Mouse (Mus musculus): ENCODE results near the gene Pde12. TPM values are rescaled to one million over a fixed set of nuclear protein-coding genes. Genes with fewer than 3 reads are reported as not detected.
"Not testable (repeated sequence)": the region's sequence is repeated elsewhere in the genome, so short reads cannot be mapped to it uniquely, and the experiment has no call there.

Gene Pde12
- 4.0 and 6.2 TPM in 2 replicates for polyA plus RNA-seq (2012; rRNA removed)

- Histone ChIP-seq H3K27me3 (ENCODE audit: control insufficient read depth, insufficient read depth, low read length) (no peaks in the 10 kb centered on the region), H3K4me1 (ENCODE audit: control insufficient read depth, insufficient read depth, insufficient read length) (peaks cover 2% of the 10 kb centered on the region; the same call in 1 of the 2 replicates), H3K36me3 (ENCODE audit: control insufficient read depth, insufficient read depth, low read length) (peaks cover 3% of the 10 kb centered on the region), H3K4me3 (ENCODE audit: extremely low read depth, insufficient read depth, insufficient read length) (peak within 1 kb of the TSS; percentile 99), H3K27ac (ENCODE audit: insufficient read depth, low read length) (peak within 1 kb of the TSS; percentile 95)
- peak; percentile 74 to 87 for DNase-seq (ENCODE audit: low read depth in 1 of 2, low spot score in 2 of 2)
- under 1% methylated on average over 70 of the region's 70 CpGs for whole genome bisulfite sequencing
- TF ChIP-seq CTCF (IDR thresholded peaks at IDR 0.05; ENCODE audit: extremely low read depth, insufficient read depth, insufficient read length, insufficient replicate concordance) (no peak), POLR2A (IDR thresholded peaks at IDR 0.05; ENCODE audit: low read depth, low read length) (peak; percentile 64)
Observed at GRCm38 (mm10) chr14:26669292-26670073, at the start of gene Pde12. TSS of gene Pde12 (minus strand) at chr14:26669883.

- not testable (repeated sequence) for H3K4me3 ChIP-seq (ENCODE audit: extremely low read depth, insufficient read depth, insufficient read length); H3K27me3 ChIP-seq (ENCODE audit: control insufficient read depth, insufficient read depth, low read length); DNase-seq (ENCODE audit: low read depth in 1 of 2, low spot score in 2 of 2); H3K27ac ChIP-seq (ENCODE audit: insufficient read depth, low read length); H3K4me1 ChIP-seq (ENCODE audit: control insufficient read depth, insufficient read depth, insufficient read length); H3K36me3 ChIP-seq (ENCODE audit: control insufficient read depth, insufficient read depth, low read length)
- WGBS, result 90% methylated on average over 5 of the region's 5 CpGs
Observed at GRCm38 (mm10) chr14:26705246-26705645, 35.6 kb upstream of the Pde12 start.

- peak in 1 of 2 experiments; percentile 19 for DNase-seq (ENCODE audit: low read depth in 1 of 2, low spot score in 2 of 2)
- Histone ChIP-seq H3K27ac (ENCODE audit: insufficient read depth, low read length) (no peak overlapping the region), H3K36me3 (ENCODE audit: control insufficient read depth, insufficient read depth, low read length) (no peaks in the 10 kb centered on the region), H3K27me3 (ENCODE audit: control insufficient read depth, insufficient read depth, low read length) (no peaks in the 10 kb centered on the region), H3K4me1 (ENCODE audit: control insufficient read depth, insufficient read depth, insufficient read length) (no peaks in the 10 kb centered on the region), H3K4me3 (ENCODE audit: extremely low read depth, insufficient read depth, insufficient read length) (no peak overlapping the region)
- TF ChIP-seq CTCF (IDR thresholded peaks at IDR 0.05; ENCODE audit: extremely low read depth, insufficient read depth, insufficient read length, insufficient replicate concordance) (no peak), POLR2A (IDR thresholded peaks at IDR 0.05; ENCODE audit: low read depth, low read length) (no peak)
Observed at GRCm38 (mm10) chr14:26697912-26698311, 28.2 kb upstream of the Pde12 start.

GRCm38 (mm10) chr14:26692974-26693373, 23.3 kb upstream of the Pde12 start, which contains the start of gene Dnah12:
TSS of gene Dnah12 (plus strand) at chr14:26693274.
- no peak for DNase-seq (ENCODE audit: low read depth in 1 of 2, low spot score in 2 of 2)
- WGBS, result 95% methylated on average over 3 of the region's 3 CpGs
- no peak for TF ChIP-seq POLR2A (IDR thresholded peaks at IDR 0.05; ENCODE audit: low read depth, low read length)
- no peak for TF ChIP-seq CTCF (IDR thresholded peaks at IDR 0.05; ENCODE audit: extremely low read depth, insufficient read depth, insufficient read length, insufficient replicate concordance)
- H3K4me1 ChIP-seq (ENCODE audit: control insufficient read depth, insufficient read depth, insufficient read length), result no peaks in the 10 kb centered on the region
- H3K27me3 ChIP-seq (ENCODE audit: control insufficient read depth, insufficient read depth, low read length), result no peaks in the 10 kb centered on the region
- H3K27ac ChIP-seq (ENCODE audit: insufficient read depth, low read length), result no peak within 1 kb of the TSS
- H3K4me3 ChIP-seq (ENCODE audit: extremely low read depth, insufficient read depth, insufficient read length), result no peak within 1 kb of the TSS
- H3K36me3 ChIP-seq (ENCODE audit: control insufficient read depth, insufficient read depth, low read length), result no peaks in the 10 kb centered on the region

- no peaks in the 10 kb centered on the region for H3K4me1 ChIP-seq (ENCODE audit: control insufficient read depth, insufficient read depth, insufficient read length)
- H3K36me3 ChIP-seq (ENCODE audit: control insufficient read depth, insufficient read depth, low read length), result no peaks in the 10 kb centered on the region
- no peak overlapping the region for H3K27ac ChIP-seq (ENCODE audit: insufficient read depth, low read length)
- WGBS, result 76% methylated on average over 2 of the region's 2 CpGs
- TF ChIP-seq POLR2A (IDR thresholded peaks at IDR 0.05; ENCODE audit: low read depth, low read length) (no peak), CTCF (IDR thresholded peaks at IDR 0.05; ENCODE audit: extremely low read depth, insufficient read depth, insufficient read length, insufficient replicate concordance) (no peak)
- DNase-seq (ENCODE audit: low read depth in 1 of 2, low spot score in 2 of 2), result no peak
- H3K4me3 ChIP-seq (ENCODE audit: extremely low read depth, insufficient read depth, insufficient read length), result no peak overlapping the region
- no peaks in the 10 kb centered on the region for H3K27me3 ChIP-seq (ENCODE audit: control insufficient read depth, insufficient read depth, low read length)
Observed at GRCm38 (mm10) chr14:26691363-26691762, 21.7 kb upstream of the Pde12 start.

- no peak overlapping the region for H3K4me3 ChIP-seq (ENCODE audit: extremely low read depth, insufficient read depth, insufficient read length)
- H3K4me1 ChIP-seq (ENCODE audit: control insufficient read depth, insufficient read depth, insufficient read length), result no peaks in the 10 kb centered on the region
- TF ChIP-seq CTCF (IDR thresholded peaks at IDR 0.05; ENCODE audit: extremely low read depth, insufficient read depth, insufficient read length, insufficient replicate concordance) (no peak), POLR2A (IDR thresholded peaks at IDR 0.05; ENCODE audit: low read depth, low read length) (no peak)
- H3K27me3 ChIP-seq (ENCODE audit: control insufficient read depth, insufficient read depth, low read length), result no peaks in the 10 kb centered on the region
- WGBS, result 77% methylated on average over 2 of the region's 2 CpGs
- H3K36me3 ChIP-seq (ENCODE audit: control insufficient read depth, insufficient read depth, low read length), result no peaks in the 10 kb centered on the region
- H3K27ac ChIP-seq (ENCODE audit: insufficient read depth, low read length), result no peak overlapping the region
- DNase-seq (ENCODE audit: low read depth in 1 of 2, low spot score in 2 of 2), result no peak
Observed at GRCm38 (mm10) chr14:26690727-26691126, 21.0 kb upstream of the Pde12 start.

- DNase-seq (ENCODE audit: low read depth in 1 of 2, low spot score in 2 of 2), result no peak
- Histone ChIP-seq H3K27ac (ENCODE audit: insufficient read depth, low read length) (no peak overlapping the region), H3K4me1 (ENCODE audit: control insufficient read depth, insufficient read depth, insufficient read length) (no peaks in the 10 kb centered on the region; the same call in 1 of the 2 replicates), H3K27me3 (ENCODE audit: control insufficient read depth, insufficient read depth, low read length) (no peaks in the 10 kb centered on the region), H3K4me3 (ENCODE audit: extremely low read depth, insufficient read depth, insufficient read length) (no peak overlapping the region), H3K36me3 (ENCODE audit: control insufficient read depth, insufficient read depth, low read length) (no peaks in the 10 kb centered on the region)
- no peak for TF ChIP-seq CTCF (IDR thresholded peaks at IDR 0.05; ENCODE audit: extremely low read depth, insufficient read depth, insufficient read length, insufficient replicate concordance)
- no peak for TF ChIP-seq POLR2A (IDR thresholded peaks at IDR 0.05; ENCODE audit: low read depth, low read length)
- 38% methylated on average over 5 of the region's 5 CpGs for WGBS
Observed at GRCm38 (mm10) chr14:26675791-26676190, 6.1 kb upstream of the Pde12 start.
